ENCODE assay signal across 7 mouse cellular contexts in the genomic region with DNA sequence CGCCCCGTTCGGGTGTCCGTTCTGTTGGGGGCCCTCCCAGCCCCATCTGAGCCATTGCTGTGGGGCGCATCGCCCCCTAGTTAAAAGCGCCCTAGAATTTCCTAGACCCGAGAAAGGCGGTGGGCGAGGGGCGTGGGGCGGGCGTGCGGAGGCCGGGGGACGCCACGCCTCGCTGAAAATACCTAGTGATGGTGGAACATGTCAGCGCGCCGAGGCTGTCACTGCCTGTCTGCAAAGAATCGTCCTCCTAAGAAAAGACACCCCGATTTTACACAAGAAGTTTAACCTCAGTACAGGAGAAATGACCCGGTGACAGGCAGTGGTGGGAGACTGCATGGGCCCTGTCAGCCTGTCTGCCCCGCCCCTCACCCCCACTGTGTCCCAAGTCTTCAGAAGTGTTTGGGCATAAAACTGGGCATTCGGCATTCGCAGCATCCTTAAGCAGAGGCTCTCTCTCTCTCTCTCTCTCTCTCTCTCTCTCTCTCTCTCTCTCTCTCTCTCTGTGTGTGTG. TPM values are rescaled to one million over a fixed set of nuclear protein-coding genes. Genes with fewer than 3 reads are reported as not detected.
DNase-seq lines count a peak whose midpoint lies in the region; ATAC-seq and TF ChIP-seq lines count a peak whose summit lies in the region.

No protein-coding gene starts in this region.

- peak overlapping the region; percentile 76 for H3K27ac ChIP-seq in forebrain, postnatal 0 days (ENCODE audit: low read depth, low read length)
- no peak overlapping the region for H3K27ac ChIP-seq in limb, embryonic 12.5 days

- 0 out of 2 replicates have a peak, but pooled peaks cover 2% of the 10 kb centered on the region for H3K4me1 ChIP-seq in lung, adult 2 months (ENCODE audit: control insufficient read depth, insufficient read depth, low read length)
- peaks cover 5% of the 10 kb centered on the region; the same call in 1 of the 2 replicates for H3K4me1 ChIP-seq in forebrain, postnatal 0 days (ENCODE audit: insufficient read depth)
- H3K4me1 ChIP-seq in limb, embryonic 12.5 days (replicated peaks): peaks cover 19% of the 10 kb centered on the region

- DNase-seq in lung, adult 2 months: no peak
- no peak for DNase-seq in lung, adult 18-20 months
- DNase-seq in brain, embryonic 14.5 days (ENCODE audit: low read depth): peak; percentile 53
- no peak for DNase-seq in forebrain, postnatal 0 days
- peak; percentile 50 for DNase-seq in retina, embryonic 14.5 days (ENCODE audit: low spot score)
- DNase-seq in urinary bladder, postnatal 14 days (ENCODE audit: low spot score): no peak

- peak; percentile 28 for ATAC-seq in forebrain, postnatal 0 days
- no peak for ATAC-seq in limb, embryonic 12.5 days (ENCODE audit: insufficient number of reproducible peaks, insufficient read depth, low FRiP score, low TSS enrichment, low read depth)

- no peak for TF ChIP-seq CTCF in lung, adult 2 months (IDR thresholded peaks at IDR 0.05; ENCODE audit: insufficient read depth, low read length)
- TF ChIP-seq CTCF in brain, embryonic 14.5 days (IDR thresholded peaks at IDR 0.05; ENCODE audit: borderline replicate concordance, extremely low read depth, insufficient read depth, insufficient read length): no peak
- TF ChIP-seq CTCF in forebrain, postnatal 0 days (IDR thresholded peaks at IDR 0.05; ENCODE audit: low read depth): peak; percentile 18; the same call in 1 of the 2 replicates

- 2% methylated on average over 27 of the region's 27 CpGs for WGBS in lung, adult 2 months
- 2% methylated on average over 27 of the region's 27 CpGs for WGBS in forebrain, postnatal 0 days
- 1% methylated on average over 27 of the region's 27 CpGs for WGBS in limb, embryonic 12.5 days

- no peaks in the 10 kb centered on the region for H3K9me3 ChIP-seq in forebrain, postnatal 0 days (ENCODE audit: low read length)
- no peaks in the 10 kb centered on the region for H3K9me3 ChIP-seq in limb, embryonic 12.5 days

- no peak for TF ChIP-seq POLR2A in lung, adult 2 months (IDR thresholded peaks at IDR 0.05; ENCODE audit: borderline replicate concordance, extremely low read depth, low read depth, low read length)
- TF ChIP-seq POLR2A in brain, embryonic 14.5 days (IDR thresholded peaks at IDR 0.05; ENCODE audit: borderline replicate concordance, extremely low read depth, insufficient read depth, insufficient read length, poor library complexity, severe bottlenecking): no peak

- no peaks in the 10 kb centered on the region; the same call in 1 of the 2 replicates for H3K27me3 ChIP-seq in forebrain, postnatal 0 days (ENCODE audit: insufficient read depth, low read length)
- peaks cover 77% of the 10 kb centered on the region for H3K27me3 ChIP-seq in limb, embryonic 12.5 days

- H3K4me3 ChIP-seq in lung, adult 2 months (replicated peaks; ENCODE audit: extremely low read depth, low read depth, low read length): peak overlapping the region; percentile 78
- peak overlapping the region; percentile 94 for H3K4me3 ChIP-seq in forebrain, postnatal 0 days (ENCODE audit: low read depth, low read length)
- peak overlapping the region; percentile 73 for H3K4me3 ChIP-seq in limb, embryonic 12.5 days (replicated peaks)

- H3K9ac ChIP-seq in forebrain, postnatal 0 days: peak overlapping the region; percentile 88
- peak overlapping the region; percentile 67 for H3K9ac ChIP-seq in limb, embryonic 12.5 days (replicated peaks)

- no peaks in the 10 kb centered on the region; the same call in 1 of the 2 replicates for H3K36me3 ChIP-seq in forebrain, postnatal 0 days (ENCODE audit: insufficient read depth)
- H3K36me3 ChIP-seq in limb, embryonic 12.5 days: no peaks in the 10 kb centered on the region

- peak overlapping the region; percentile 87 for H3K4me2 ChIP-seq in forebrain, postnatal 0 days (ENCODE audit: low read depth)
- peak overlapping the region; percentile 98 for H3K4me2 ChIP-seq in limb, embryonic 12.5 days

RNA-seq across cellular contexts. Expression of a gene that starts 0.8 kb away (rescaled TPM):
- 14.5 and 38.8 TPM in 2 replicates for polyA plus RNA-seq in lung, adult 2 months (2012; rRNA removed)
- polyA plus RNA-seq in brain, embryonic 14.5 days (2012; rRNA removed): 11.7 and 12.2 TPM in 2 replicates
- 59.1 and 74.1 TPM in 2 replicates for total RNA-seq in forebrain, postnatal 0 days (2014; rRNA removed)
- 2.2 and 3.9 TPM in 2 replicates for polyA plus RNA-seq in forebrain, postnatal 0 days (2015; fragmentation: Nextera tagmentation; extraction: Ambion mirVana)
- 0.40 and 0.59 TPM in 2 replicates for polyA plus RNA-seq in limb, embryonic 12.5 days (2016; fragmentation: Nextera tagmentation; extraction: Ambion mirVana)

Comparison
In these comparisons a context has a peak if more than half of its experiments do, and no peak if none do; other contexts are left out.
1. DNase-seq: peak in brain, embryonic 14.5 days (single experiment) and retina, embryonic 14.5 days (single experiment); none in lung, adult 2 months (single experiment), lung, adult 18-20 months (0 of 2), forebrain, postnatal 0 days (single experiment) and urinary bladder, postnatal 14 days (single experiment).
2. Peak in every context shown above with its lines, with median percentiles within 50 percentile points of each other: H3K4me3 ChIP-seq.